Mouse (Mus musculus) adrenal gland, adult 8-10 months (tissue): ENCODE data around the gene Steap1. TPM values are rescaled to one million over a fixed set of nuclear protein-coding genes. Genes with fewer than 3 reads are reported as not detected.

Source experiments
- DNase-seq: peaks from one replicate; pipeline ENCODE4 v3.0.0; 2022
- total RNA-seq, 4 experiments: library from RNA; stranded (reverse); gene quantifications; 2 replicates each; pipeline ENCODE4 v1.2.4; 2022

Gene Steap1
- total RNA-seq, 4 experiments from 2014 or later = 28.0 to 35.0 (median 31.5) TPM

DNA sequence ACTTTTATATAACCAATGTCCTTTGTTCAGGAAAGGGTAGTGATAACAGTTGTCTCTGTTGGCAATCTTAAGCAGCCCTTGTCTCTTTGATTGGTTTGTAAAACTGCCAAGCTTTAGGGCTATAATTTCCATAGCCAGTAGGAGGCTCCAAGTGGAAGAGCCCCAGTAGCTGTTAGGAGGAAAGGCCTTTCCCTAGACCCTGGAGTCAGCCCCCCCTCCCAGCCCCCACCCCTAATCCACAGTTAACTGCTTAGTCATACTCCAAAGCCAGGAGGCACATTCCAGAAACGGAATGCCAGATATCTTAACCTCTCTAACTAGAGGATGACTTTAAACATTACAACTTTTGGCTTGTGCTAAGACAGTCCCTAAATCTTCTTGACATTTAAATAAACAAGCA is 62.2 kb downstream of the Steap1 start:
- DNase-seq = no peak

Other genes with a start within 250 kb of the Steap1 start
- gene Cldn12, start 234.4 kb downstream of the Steap1 start, total RNA-seq = 10 to 100 TPM; 22.1 to 24.2 (median 23.4) TPM
- 10 to 100 TPM; 12.9 to 19.4 (median 15.4) TPM for gene Gtpbp10, start 189.8 kb downstream of the Steap1 start, total RNA-seq
- not detected for gene Gm8773, start 175.5 kb downstream of the Steap1 start, total RNA-seq
- gene Cfap69, start 85.1 kb downstream of the Steap1 start, total RNA-seq = 10 to 100 TPM in 2 of 4 experiments, 1 to 10 TPM in 2; 6.1 to 22.5 (median 12.7) TPM
- 10 to 100 TPM; 41.9 to 82.0 (median 64.8) TPM for gene Steap2, start 54.7 kb downstream of the Steap1 start, total RNA-seq